Mouse (Mus musculus) limb, embryonic 10.5 days (tissue): Measurements from ENCODE around the gene Cdh23. TPM values are rescaled to one million over a fixed set of nuclear protein-coding genes. Genes with fewer than 3 reads are reported as not detected.
"Not testable (repeated sequence)": the region's sequence is repeated elsewhere in the genome, so short reads cannot be mapped to it uniquely, and the experiment has no call there.

ENCODE experiments used
- DNase-seq: peaks from one replicate; pipeline ENCODE4 v3.0.0-alpha.2; 2017; ENCODE audit warnings: low spot score
- H3K27ac ChIP-seq: fragments of 300-500 bp; sonication (generic); 2 replicates; pipeline ENCODE4 v1.5.1; 2016; ENCODE audit warnings: mild to moderate bottlenecking
- H3K27me3 ChIP-seq: fragments of 300-500 bp; sonication (generic); 2 replicates; pipeline ENCODE4 v1.6.1; 2016; ENCODE audit warnings: low read depth, mild to moderate bottlenecking; ENCODE audit not compliant: poor library complexity, severe bottlenecking
- H3K36me3 ChIP-seq: fragments of 300-500 bp; sonication (generic); 2 replicates; pipeline ENCODE4 v1.6.1; 2016; ENCODE audit warnings: mild to moderate bottlenecking, moderate library complexity
- H3K4me1 ChIP-seq: fragments of 300-500 bp; sonication (generic); 2 replicates; pipeline ENCODE4 v1.6.1; 2016
- H3K4me3 ChIP-seq: fragments of 300-500 bp; sonication (generic); 2 replicates; pipeline ENCODE4 v1.5.1; 2016; ENCODE audit warnings: mild to moderate bottlenecking, moderate library complexity
- H3K9me3 ChIP-seq: fragments of 300-500 bp; sonication (generic); replicated peaks from 2 replicates; pipeline ENCODE4 v1.6.1; 2016; ENCODE audit warnings: mild to moderate bottlenecking
- WGBS: fragments of 180-500 bp; shearing (Covaris S2); methylation state at CpG from one replicate; pipeline ENCODE4 v1.1.7; 2016; 5-methylcytosine and 5-hydroxymethylcytosine counted together
- polyA plus RNA-seq: library from polyadenylated mRNA; unstranded; fragments of >200 nt; fragmentation: Nextera tagmentation; extraction: Ambion mirVana; gene quantifications from 2 replicates; pipeline ENCODE4 v1.2.1, GENCODE M21; 2016

Gene Cdh23
- 0.26 and 0.36 TPM in 2 replicates for polyA plus RNA-seq

DNA sequence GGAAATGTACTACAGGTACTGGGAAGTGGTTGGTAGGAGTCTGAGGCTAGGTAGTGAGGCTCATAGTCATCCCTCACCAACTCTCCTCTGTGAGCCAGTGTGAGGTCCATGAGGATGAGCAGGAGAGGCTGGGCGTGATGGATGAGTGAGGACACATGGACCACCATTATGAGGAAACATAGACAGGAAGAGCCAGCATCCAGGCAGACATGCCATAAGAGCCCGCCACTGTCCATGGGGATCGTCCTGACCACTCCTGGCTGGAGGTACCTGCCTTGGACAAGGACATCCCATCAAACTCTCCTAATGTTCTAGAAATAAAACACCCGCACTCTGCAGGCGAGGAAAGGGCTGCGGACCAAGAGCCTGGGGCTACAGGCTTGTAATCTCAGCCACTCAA, at the start of gene Cdh23:
TSS of gene Cdh23 (minus strand) at position 101 of the 400 bp plus-strand sequence.
- peaks cover 5% of the 10 kb centered on the region for H3K4me1 ChIP-seq
- H3K27me3 ChIP-seq, result peaks cover 22% of the 10 kb centered on the region
- H3K4me3 ChIP-seq, result no peak within 1 kb of the TSS
- H3K36me3 ChIP-seq, result no peaks in the 10 kb centered on the region
- no peak for DNase-seq
- WGBS, result 90% methylated on average over 6 of the region's 6 CpGs
- H3K9me3 ChIP-seq, result no peaks in the 10 kb centered on the region
- H3K27ac ChIP-seq, result no peak within 1 kb of the TSS

DNA sequence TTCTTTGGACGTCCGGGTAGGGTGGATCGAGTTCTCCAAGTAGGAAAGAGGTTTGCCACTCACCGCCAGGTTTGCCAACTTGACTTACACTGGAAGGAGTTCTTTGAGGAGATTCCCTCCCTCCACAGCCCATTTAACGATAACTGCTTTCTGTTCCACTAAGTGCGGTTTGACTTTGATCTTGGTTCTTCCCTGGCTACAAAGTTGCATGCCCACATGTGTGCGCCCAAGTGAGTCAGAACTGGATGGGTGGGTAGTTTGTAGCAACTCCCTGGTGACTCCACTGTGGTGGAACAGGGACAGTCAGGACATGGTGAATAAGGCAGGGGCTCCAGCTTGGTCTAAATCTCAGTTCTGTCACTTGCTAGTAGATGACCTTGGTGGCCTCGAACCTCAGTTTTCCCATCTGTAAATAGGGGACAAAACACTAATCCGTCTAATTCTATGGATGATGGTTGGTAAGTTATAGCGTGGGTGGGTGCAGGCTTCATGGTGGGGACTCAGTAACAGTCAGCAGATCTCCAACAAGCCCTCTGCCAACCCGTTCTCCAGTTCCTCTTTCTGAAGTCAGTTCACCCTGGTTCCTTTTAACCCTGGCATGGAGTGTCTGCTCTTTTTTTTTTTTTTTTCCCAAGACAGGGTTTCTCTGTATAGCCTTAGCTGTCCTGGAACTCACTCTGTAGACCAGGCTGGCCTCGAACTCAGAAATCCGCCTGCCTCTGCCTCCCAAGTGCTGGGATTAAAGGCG, 48.4 kb upstream of the Cdh23 start:
- peaks cover 12% of the 10 kb centered on the region for H3K4me1 ChIP-seq
- 92% methylated on average over 14 of the region's 14 CpGs for WGBS
- H3K27me3 ChIP-seq, result 0 out of 2 replicates have a peak, but pooled peaks cover 6% of the 10 kb centered on the region
- no peak for DNase-seq
- H3K9me3 ChIP-seq, result no peaks in the 10 kb centered on the region
- no peak overlapping the region for H3K4me3 ChIP-seq
- H3K36me3 ChIP-seq, result 0 out of 2 replicates have a peak, but pooled peaks cover 2% of the 10 kb centered on the region
- H3K27ac ChIP-seq, result no peak overlapping the region

DNA sequence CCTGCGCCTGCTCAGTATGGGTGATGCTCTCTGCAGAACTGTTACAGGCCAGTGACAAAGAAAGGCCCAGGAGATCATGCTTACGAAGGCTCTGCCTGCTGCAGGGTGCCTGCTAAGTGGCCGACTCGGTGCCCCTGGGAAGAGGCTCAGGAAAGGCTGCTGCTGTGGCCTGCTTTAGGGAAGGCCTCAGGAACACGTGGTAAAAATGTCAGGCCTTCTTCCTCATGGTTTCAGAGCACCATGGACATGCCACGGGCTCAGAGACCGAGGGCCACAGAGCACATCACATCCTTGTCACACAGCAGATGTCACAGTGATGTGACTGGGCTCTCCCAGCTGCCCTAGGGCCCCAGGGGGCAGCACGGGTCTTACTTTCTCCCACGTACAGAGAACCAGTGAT, 47.4 kb upstream of the Cdh23 start:
- DNase-seq, result no peak
- H3K9me3 ChIP-seq, result no peaks in the 10 kb centered on the region
- H3K4me3 ChIP-seq, result no peak overlapping the region
- 0 out of 2 replicates have a peak, but pooled peaks cover 2% of the 10 kb centered on the region for H3K36me3 ChIP-seq
- peaks cover 15% of the 10 kb centered on the region for H3K4me1 ChIP-seq
- WGBS, result 66% methylated on average over 9 of the region's 9 CpGs
- no peak overlapping the region for H3K27ac ChIP-seq
- H3K27me3 ChIP-seq, result 0 out of 2 replicates have a peak, but pooled peaks cover 6% of the 10 kb centered on the region

DNA sequence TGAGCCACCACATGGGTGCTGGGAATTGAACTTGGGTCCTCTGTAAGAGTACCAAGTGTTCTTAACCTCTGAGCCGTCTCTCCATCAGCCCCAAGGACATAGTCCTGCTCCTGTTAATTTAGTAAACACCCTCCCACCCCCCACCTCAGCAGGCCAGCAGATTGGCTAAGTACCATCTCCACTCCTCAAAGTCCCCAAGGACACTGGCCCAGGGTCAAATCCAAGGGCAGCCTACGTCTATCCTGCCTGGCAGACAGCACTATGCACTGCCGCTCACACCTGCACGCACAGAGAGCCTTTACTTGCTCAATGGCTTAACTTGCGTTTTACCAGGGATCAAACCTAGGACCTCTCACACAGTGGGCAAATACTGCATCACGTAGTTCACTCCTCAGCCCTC, 46.7 kb upstream of the Cdh23 start:
- Histone ChIP-seq H3K27me3 (0 out of 2 replicates have a peak, but pooled peaks cover 6% of the 10 kb centered on the region), H3K4me1 (peaks cover 18% of the 10 kb centered on the region), H3K27ac (no peak overlapping the region), H3K4me3 (no peak overlapping the region), H3K36me3 (0 out of 2 replicates have a peak, but pooled peaks cover 2% of the 10 kb centered on the region), H3K9me3 (no peaks in the 10 kb centered on the region)
- WGBS, result 84% methylated on average over 6 of the region's 6 CpGs
- DNase-seq, result no peak

DNA sequence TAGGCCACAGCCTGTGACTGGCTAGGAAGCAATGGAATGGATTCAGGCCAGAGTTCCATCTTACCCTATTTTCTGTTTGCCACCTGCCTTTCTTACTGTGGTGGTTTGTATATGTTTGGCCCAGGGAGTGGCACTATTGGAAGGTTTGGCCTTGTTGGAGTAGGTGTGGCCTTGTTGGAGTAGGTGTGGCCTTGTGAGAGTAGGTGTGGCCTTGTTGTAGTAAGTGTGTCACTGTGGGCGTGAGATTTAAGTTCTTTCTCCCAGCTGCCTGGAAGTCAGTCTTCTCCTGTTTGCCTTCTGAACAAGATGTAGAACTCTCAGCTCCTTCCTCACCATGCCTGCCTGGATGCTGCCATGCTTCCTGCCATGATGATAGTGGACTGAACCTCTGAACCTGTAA, 46.0 kb upstream of the Cdh23 start:
- H3K36me3 ChIP-seq, H3K27me3 ChIP-seq, H3K27ac ChIP-seq, DNase-seq, H3K9me3 ChIP-seq, H3K4me3 ChIP-seq: not testable (repeated sequence)
- 74% methylated on average over 1 of the region's 1 CpGs for WGBS
- peaks cover 13% of the 10 kb centered on the region for H3K4me1 ChIP-seq

DNA sequence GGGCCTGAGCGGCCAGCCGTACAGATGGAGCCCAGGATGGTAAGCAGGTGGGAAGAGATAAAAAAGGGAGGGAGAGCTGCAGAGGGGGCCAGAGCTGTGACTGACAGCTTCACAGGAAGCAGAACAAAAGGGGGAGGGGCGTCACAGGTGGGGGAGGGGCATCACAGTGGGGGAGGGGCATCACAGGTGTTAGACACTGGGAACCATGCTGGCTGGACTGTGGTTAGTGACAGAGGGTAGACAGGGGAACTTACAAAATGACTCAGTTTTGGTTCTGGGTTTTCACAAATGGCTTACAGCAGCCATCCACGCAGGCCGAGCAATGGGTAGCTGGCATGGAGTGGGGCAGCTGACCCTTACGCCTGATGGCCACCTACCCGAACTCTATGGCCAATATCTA, 45.1 kb upstream of the Cdh23 start:
- H3K27me3 ChIP-seq, result no peaks in the 10 kb centered on the region
- H3K36me3 ChIP-seq, result 0 out of 2 replicates have a peak, but pooled peaks cover 2% of the 10 kb centered on the region
- peaks cover 6% of the 10 kb centered on the region for H3K4me1 ChIP-seq
- no peak for DNase-seq
- 89% methylated on average over 7 of the region's 7 CpGs for WGBS
- no peaks in the 10 kb centered on the region for H3K9me3 ChIP-seq
- H3K4me3 ChIP-seq, result no peak overlapping the region
- no peak overlapping the region for H3K27ac ChIP-seq

DNA sequence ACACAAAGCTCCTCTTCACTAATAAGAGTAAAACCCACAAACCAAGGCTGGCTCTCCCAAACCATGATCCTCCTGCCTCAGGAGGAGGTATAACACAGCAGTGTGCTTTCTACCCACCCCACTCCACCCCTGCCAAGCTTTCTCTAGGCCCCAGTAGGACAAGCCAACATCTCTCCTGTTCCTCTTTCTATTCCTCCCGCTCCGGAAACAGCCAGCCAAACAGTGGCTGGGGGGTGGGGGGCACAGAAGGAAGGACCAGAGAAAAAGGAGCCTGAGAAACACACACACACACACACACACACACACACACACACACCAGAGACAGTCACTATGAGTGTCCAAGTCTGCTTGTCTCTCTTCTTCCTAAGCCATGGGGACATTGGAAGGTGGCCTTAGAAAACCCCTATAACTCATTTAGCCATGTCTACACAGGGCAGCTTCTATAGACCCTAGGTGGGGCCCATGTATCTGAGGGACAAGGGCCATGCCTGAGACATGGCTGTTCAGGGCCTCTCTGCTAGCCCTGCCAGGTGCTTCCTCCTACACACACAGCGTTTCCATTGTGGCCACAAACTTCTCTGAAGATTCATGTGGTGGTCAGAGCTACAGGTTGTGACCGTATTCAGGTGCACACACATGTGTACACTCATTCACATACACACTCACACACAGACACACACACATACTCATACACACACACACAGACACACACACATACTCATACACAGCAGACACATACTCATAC, 43.5 kb upstream of the Cdh23 start:
- Histone ChIP-seq H3K9me3 (no peaks in the 10 kb centered on the region), H3K4me3 (no peak overlapping the region), H3K4me1 (peaks cover 6% of the 10 kb centered on the region), H3K27me3 (no peaks in the 10 kb centered on the region), H3K36me3 (0 out of 2 replicates have a peak, but pooled peaks cover 2% of the 10 kb centered on the region), H3K27ac (no peak overlapping the region)
- WGBS, result 95% methylated on average over 4 of the region's 4 CpGs
- DNase-seq, result no peak

DNA sequence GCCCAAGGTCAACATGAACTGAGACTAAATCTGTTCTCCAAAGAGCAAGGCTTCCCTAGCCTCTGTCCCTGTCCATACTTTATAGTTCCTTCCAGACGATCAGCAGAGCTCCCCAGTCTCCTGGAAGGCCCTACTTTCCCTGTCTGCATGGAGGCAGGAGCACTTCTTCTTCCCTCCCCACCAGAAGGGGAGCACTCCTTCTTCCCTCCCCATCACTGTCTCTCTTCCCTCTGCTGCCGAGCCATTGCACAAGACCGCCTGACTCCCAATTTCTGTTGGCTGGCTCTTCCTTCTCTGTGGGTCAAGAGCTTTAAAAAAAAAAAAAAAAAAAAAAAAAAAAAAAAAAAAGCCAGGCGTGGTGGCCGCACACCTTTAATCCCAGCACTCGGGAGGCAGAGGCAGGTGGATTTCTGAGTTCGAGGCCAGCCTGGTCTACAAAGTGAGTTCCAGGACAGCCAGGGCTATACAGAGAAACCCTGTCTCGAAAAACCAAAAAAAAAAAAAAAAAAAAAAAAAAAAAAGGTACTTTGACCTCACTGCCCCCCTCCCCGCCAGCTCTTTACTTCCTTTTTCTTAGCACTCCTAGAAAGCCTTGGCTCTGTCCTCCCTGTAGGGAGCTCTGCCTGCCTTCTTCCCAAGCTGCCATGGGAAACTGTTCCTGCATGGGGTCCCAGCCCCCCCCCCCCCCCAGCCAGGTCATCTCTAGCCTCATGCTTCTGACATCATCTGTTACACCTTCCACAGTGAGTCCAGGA, 41.8 kb upstream of the Cdh23 start:
- Histone ChIP-seq H3K27ac (no peak overlapping the region), H3K36me3 (0 out of 2 replicates have a peak, but pooled peaks cover 2% of the 10 kb centered on the region), H3K4me3 (no peak overlapping the region), H3K4me1 (peaks cover 9% of the 10 kb centered on the region), H3K9me3 (no peaks in the 10 kb centered on the region), H3K27me3 (no peaks in the 10 kb centered on the region)
- DNase-seq, result no peak
- WGBS, result 75% methylated on average over 4 of the region's 9 CpGs

DNA sequence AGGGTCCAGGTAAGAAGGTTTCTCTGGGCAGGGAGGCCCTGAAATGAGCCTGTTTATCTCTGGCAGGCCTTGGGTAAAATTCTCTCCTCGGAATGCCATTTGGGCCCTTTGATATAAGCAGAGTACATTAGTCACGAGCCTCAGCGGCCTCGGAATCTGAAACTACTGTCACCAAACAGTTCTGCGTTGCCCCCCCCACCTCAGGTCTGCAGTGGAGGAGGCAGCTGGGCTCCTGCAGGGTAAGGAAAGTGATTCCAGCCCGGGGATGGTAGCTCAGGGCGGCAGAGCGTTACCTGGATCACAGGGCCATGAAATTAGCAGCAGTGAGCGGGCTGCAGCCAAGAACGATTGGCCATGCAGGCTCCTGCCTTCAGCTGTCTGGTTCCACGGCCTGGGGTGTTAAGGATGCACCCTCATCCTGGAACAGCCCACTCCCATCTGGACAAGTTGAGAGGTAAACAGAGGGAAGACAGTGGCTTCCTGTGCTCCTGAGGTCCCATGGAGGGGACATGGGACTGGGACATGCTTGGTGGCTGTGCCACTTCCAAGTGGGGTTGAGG, 41.0 kb upstream of the Cdh23 start:
- 0 out of 2 replicates have a peak, but pooled peaks cover 1% of the 10 kb centered on the region for H3K36me3 ChIP-seq
- no peaks in the 10 kb centered on the region for H3K9me3 ChIP-seq
- no peak overlapping the region for H3K4me3 ChIP-seq
- H3K27ac ChIP-seq, result no peak overlapping the region
- no peak for DNase-seq
- peaks cover 9% of the 10 kb centered on the region for H3K4me1 ChIP-seq
- 72% methylated on average over 11 of the region's 11 CpGs for WGBS
- no peaks in the 10 kb centered on the region for H3K27me3 ChIP-seq

DNA sequence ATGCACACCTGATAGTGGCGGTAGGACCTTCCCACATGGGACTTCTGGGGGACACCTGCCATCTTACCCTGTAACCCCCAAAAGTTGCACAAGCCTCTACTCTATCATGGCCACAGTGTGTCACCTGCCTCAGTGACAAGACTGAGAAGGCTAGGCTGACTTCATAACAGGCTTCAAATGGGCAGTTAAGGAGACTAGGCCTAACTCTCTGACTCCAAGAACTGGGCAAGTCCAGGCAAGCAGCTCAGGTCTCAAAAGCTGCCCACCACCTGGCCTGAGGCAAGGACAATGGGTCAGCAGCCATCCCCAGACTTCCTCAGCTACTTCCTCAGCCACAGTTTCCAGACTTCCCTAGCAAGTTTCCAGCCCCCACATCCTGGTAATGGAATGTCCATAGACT, 39.4 kb upstream of the Cdh23 start:
- H3K27me3 ChIP-seq, result peaks cover 5% of the 10 kb centered on the region; the same call in 1 of the 2 replicates
- no peak overlapping the region for H3K4me3 ChIP-seq
- DNase-seq, result no peak
- no peak overlapping the region for H3K27ac ChIP-seq
- WGBS, result 94% methylated on average over 1 of the region's 1 CpGs
- no peaks in the 10 kb centered on the region for H3K36me3 ChIP-seq
- no peaks in the 10 kb centered on the region for H3K9me3 ChIP-seq
- peaks cover 9% of the 10 kb centered on the region for H3K4me1 ChIP-seq

DNA sequence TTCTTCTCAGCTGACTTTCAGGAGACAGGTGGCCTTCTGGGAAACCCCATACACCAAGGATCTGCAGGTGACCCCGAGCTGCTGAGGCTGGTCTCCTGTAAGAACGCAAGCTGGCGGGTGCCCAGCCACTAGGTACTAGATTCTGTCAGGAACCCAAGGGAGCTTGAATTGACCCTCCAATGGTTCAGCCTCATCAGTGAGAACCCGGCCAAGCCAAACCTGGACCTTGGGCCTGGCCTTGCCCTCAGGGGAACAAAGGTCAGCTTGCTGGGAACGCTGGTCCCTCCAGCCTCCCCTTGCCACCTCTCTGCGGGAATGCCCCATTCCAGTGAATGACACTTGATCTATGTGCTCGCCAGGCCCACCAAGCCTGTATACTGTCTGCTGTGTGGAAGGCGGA, 37.2 kb upstream of the Cdh23 start:
- no peak overlapping the region for H3K27ac ChIP-seq
- H3K36me3 ChIP-seq, result no peaks in the 10 kb centered on the region; the same call in 1 of the 2 replicates
- H3K4me1 ChIP-seq, result peaks cover 4% of the 10 kb centered on the region
- H3K4me3 ChIP-seq, result no peak overlapping the region
- no peak for DNase-seq
- WGBS, result 73% methylated on average over 8 of the region's 8 CpGs
- no peaks in the 10 kb centered on the region for H3K9me3 ChIP-seq
- H3K27me3 ChIP-seq, result peaks cover 5% of the 10 kb centered on the region; the same call in 1 of the 2 replicates

DNA sequence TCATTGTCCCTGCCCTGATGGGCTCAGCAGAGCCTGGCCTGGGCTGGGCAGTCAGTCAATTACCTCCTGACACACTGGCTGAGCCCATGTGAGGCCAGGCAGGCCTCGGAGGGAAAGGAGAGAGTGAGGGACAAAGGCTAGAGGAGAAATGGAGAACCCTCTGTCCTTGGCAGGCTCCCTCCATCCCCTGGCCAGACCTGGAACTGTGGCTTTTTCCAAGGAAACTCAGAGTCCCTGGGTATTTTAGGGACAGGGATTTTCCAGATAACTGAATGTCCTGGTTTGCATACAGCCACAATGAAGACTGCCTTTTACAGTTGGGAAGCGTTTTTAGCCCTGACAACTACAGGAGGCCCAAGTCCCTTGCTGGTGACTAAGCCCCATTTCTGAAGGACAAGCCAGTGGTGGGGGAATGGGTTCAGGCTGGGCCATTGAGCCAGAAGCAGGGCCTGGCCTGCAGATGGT, 36.1 kb upstream of the Cdh23 start:
- no peak overlapping the region for H3K4me3 ChIP-seq
- H3K4me1 ChIP-seq, result peaks cover 3% of the 10 kb centered on the region; the same call in 1 of the 2 replicates
- WGBS, result 51% methylated on average over 2 of the region's 2 CpGs
- peaks cover 5% of the 10 kb centered on the region; the same call in 1 of the 2 replicates for H3K27me3 ChIP-seq
- no peaks in the 10 kb centered on the region for H3K9me3 ChIP-seq
- no peak overlapping the region for H3K27ac ChIP-seq
- no peaks in the 10 kb centered on the region; the same call in 1 of the 2 replicates for H3K36me3 ChIP-seq
- DNase-seq, result no peak
